Mouse (Mus musculus) ES-Bruce4 (cell line): ENCODE data around the gene Tenm2.

Experiments
- CTCF ChIP-seq: IDR thresholded peaks from one replicate; pipeline ENCODE4 v1.8.1; 2011; ENCODE audit warnings: low read depth, low read length
- EP300 ChIP-seq: IDR thresholded peaks from 2 replicates; pipeline ENCODE4 v1.6.1; 2011; ENCODE audit warnings: low read depth, low read length; ENCODE audit not compliant: insufficient read depth
- POLR2A ChIP-seq: IDR thresholded peaks from one replicate; pipeline ENCODE4 v1.8.1; 2011; ENCODE audit warnings: low read length; ENCODE audit not compliant: insufficient read depth

DNA sequence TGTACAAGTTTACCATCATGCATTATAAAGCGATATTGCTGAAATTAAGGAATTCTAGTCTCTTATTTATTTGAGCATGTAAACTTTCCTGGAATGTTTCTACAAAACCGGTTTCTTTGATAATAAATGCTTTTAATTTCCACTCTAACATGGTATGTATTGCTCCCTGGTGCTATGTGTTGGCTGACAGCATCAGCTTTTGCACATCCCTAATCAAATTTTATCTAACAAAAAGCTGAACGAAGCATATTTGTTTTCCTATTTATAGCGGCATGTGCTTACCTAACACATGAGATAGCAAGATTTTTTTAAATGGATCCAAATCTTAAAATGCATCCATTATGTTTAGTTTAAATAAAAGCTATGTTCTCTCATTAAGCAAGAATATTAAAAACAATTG lies 434.1 kb downstream of the Tenm2 start:
- no peak for TF ChIP-seq CTCF
- TF ChIP-seq EP300 = no peak
- TF ChIP-seq POLR2A = no peak
